Mouse (Mus musculus) kidney, adult 2 months (tissue): ENCODE data around the gene Mcu. TPM values are rescaled to one million over a fixed set of nuclear protein-coding genes. Genes with fewer than 3 reads are reported as not detected.
A peak's percentile ranks its signal among the peaks of the same experiment; 100 is the strongest.

Experiments used
- DNase-seq: peaks from one replicate; pipeline ENCODE4 v3.0.0; 2021
- H3K27ac ChIP-seq: fragments of 200-500 bp; 2 replicates; pipeline ENCODE4 v1.5.1; 2012; ENCODE audit warnings: low read depth, low read length, control low read depth, inconsistent platforms; ENCODE audit not compliant: insufficient read depth
- H3K27me3 ChIP-seq: fragments of 200-500 bp; replicated peaks from 2 replicates; pipeline ENCODE4 v1.6.1; 2012; ENCODE audit warnings: mild to moderate bottlenecking, moderate library complexity, low read length, inconsistent platforms; ENCODE audit not compliant: control insufficient read depth, insufficient read depth
- H3K36me3 ChIP-seq: fragments of 200-500 bp; 2 replicates; pipeline ENCODE4 v1.6.1; 2012; ENCODE audit warnings: mild to moderate bottlenecking, moderate library complexity, low read length, inconsistent platforms; ENCODE audit not compliant: control insufficient read depth, insufficient read depth
- H3K4me1 ChIP-seq: fragments of 200-500 bp; 2 replicates; pipeline ENCODE4 v1.6.1; 2011; ENCODE audit warnings: low read length; ENCODE audit not compliant: control insufficient read depth, insufficient read depth
- H3K4me3 ChIP-seq: fragments of 200-500 bp; 2 replicates; pipeline ENCODE4 v1.5.1; 2011; ENCODE audit warnings: mild to moderate bottlenecking, low read depth, low read length, control low read depth; ENCODE audit not compliant: insufficient read depth
- CTCF ChIP-seq: fragments of 200-500 bp; conservative IDR thresholded peaks from 2 replicates; pipeline ENCODE4 v1.5.1; 2011; ENCODE audit warnings: low read depth, mild to moderate bottlenecking, control low read depth, low read length, moderate library complexity, mixed read lengths; ENCODE audit not compliant: insufficient read depth, insufficient read length
- POLR2A ChIP-seq: fragments of 200-500 bp; IDR thresholded peaks from one replicate; pipeline ENCODE4 v1.6.1; 2011; ENCODE audit warnings: low read depth, low read length, control low read depth
- whole genome bisulfite sequencing: fragments of 180-500 bp; shearing (Covaris S2); methylation state at CpG from one replicate; pipeline ENCODE4 v1.1.7; 2018; 5-methylcytosine and 5-hydroxymethylcytosine counted together
- polyA plus RNA-seq: library from polyadenylated mRNA; depleted of rRNA; stranded (reverse); fragments of >200 nt; gene quantifications from 2 replicates; pipeline ENCODE4 v1.2.3, GENCODE M21; 2012

Mcu gene
- polyA plus RNA-seq, 1 experiment = 16.2 TPM

- H3K4me1 ChIP-seq = peaks cover 15% of the 10 kb centered on the region
- WGBS = 59% methylated on average over 5 of the region's 5 CpGs
- H3K4me3 ChIP-seq = no peak overlapping the region
- peak; percentile 63 for DNase-seq
- no peaks in the 10 kb centered on the region for H3K27me3 ChIP-seq
- no peaks in the 10 kb centered on the region for H3K36me3 ChIP-seq
- H3K27ac ChIP-seq = no peak overlapping the region
- no peak for TF ChIP-seq POLR2A
- TF ChIP-seq CTCF = no peak
Measured at GRCm38 (mm10) chr10:59524675-59525074, 91.8 kb downstream of the Mcu start.

GRCm38 (mm10) chr10:59523826-59524331 lies 92.6 kb downstream of the Mcu start:
- no peak for DNase-seq
- TF ChIP-seq POLR2A (no peak), CTCF (no peak)
- no peak overlapping the region for H3K4me3 ChIP-seq
- H3K27ac ChIP-seq = no peak overlapping the region
- H3K27me3 ChIP-seq = no peaks in the 10 kb centered on the region
- 56% methylated on average over 8 of the region's 8 CpGs for WGBS
- peaks cover 19% of the 10 kb centered on the region for H3K4me1 ChIP-seq
- H3K36me3 ChIP-seq = no peaks in the 10 kb centered on the region

GRCm38 (mm10) chr10:59520701-59521100 lies 95.8 kb downstream of the Mcu start:
- H3K27ac ChIP-seq = no peak overlapping the region

GRCm38 (mm10) chr10:59519411-59519810 lies 97.1 kb downstream of the Mcu start:
- Histone ChIP-seq H3K27me3 (no peaks in the 10 kb centered on the region), H3K4me3 (no peak overlapping the region), H3K27ac (no peak overlapping the region), H3K36me3 (no peaks in the 10 kb centered on the region), H3K4me1 (peaks cover 21% of the 10 kb centered on the region)
- WGBS = 91% methylated on average over 3 of the region's 3 CpGs
- DNase-seq = no peak
- no peak for TF ChIP-seq POLR2A

More at GRCm38 (mm10) chr10:59520701-59521100, 95.8 kb downstream of the Mcu start:
- peak; percentile 91 for DNase-seq
- TF ChIP-seq CTCF = no peak
- TF ChIP-seq POLR2A = no peak
- 58% methylated on average over 2 of the region's 2 CpGs for WGBS
- H3K36me3 ChIP-seq = no peaks in the 10 kb centered on the region
- H3K4me1 ChIP-seq = peaks cover 24% of the 10 kb centered on the region
- no peak overlapping the region for H3K4me3 ChIP-seq
- no peaks in the 10 kb centered on the region for H3K27me3 ChIP-seq

GRCm38 (mm10) chr10:59517201-59517600 lies 99.3 kb downstream of the Mcu start:
- no peaks in the 10 kb centered on the region for H3K36me3 ChIP-seq
- H3K27me3 ChIP-seq = no peaks in the 10 kb centered on the region
- H3K27ac ChIP-seq = no peak overlapping the region
- DNase-seq = peak; percentile 42
- WGBS = 73% methylated on average over 13 of the region's 13 CpGs
- H3K4me3 ChIP-seq = no peak overlapping the region
- TF ChIP-seq CTCF (no peak), POLR2A (no peak)
- H3K4me1 ChIP-seq = peaks cover 14% of the 10 kb centered on the region; the same call in 1 of the 2 replicates

GRCm38 (mm10) chr10:59514739-59515464 lies 101.6 kb downstream of the Mcu start:
- WGBS = 73% methylated on average over 15 of the region's 15 CpGs
- Histone ChIP-seq H3K4me3 (no peak overlapping the region), H3K4me1 (peaks cover 11% of the 10 kb centered on the region; the same call in 1 of the 2 replicates), H3K36me3 (no peaks in the 10 kb centered on the region), H3K27ac (peak overlapping the region; percentile 69; the same call in 1 of the 2 replicates), H3K27me3 (no peaks in the 10 kb centered on the region)
- TF ChIP-seq CTCF (no peak), POLR2A (no peak)
- DNase-seq = no peak

GRCm38 (mm10) chr10:59512173-59512572 lies 104.3 kb downstream of the Mcu start:
- no peak for DNase-seq
- no peaks in the 10 kb centered on the region for H3K27me3 ChIP-seq
- TF ChIP-seq POLR2A = no peak
- no peak for TF ChIP-seq CTCF
- peaks cover 3% of the 10 kb centered on the region; the same call in 1 of the 2 replicates for H3K4me1 ChIP-seq
- H3K27ac ChIP-seq = no peak overlapping the region
- H3K4me3 ChIP-seq = no peak overlapping the region
- 86% methylated on average over 9 of the region's 9 CpGs for WGBS
- no peaks in the 10 kb centered on the region for H3K36me3 ChIP-seq
